Mouse (Mus musculus) spleen, adult 12 weeks (tissue): ENCODE data around the gene Ifna5.
"Not testable (repeated sequence)": the region's sequence is repeated elsewhere in the genome, so short reads cannot be mapped to it uniquely, and the experiment has no call there.

Experiments used
- DNase-seq: peaks from one replicate; pipeline ENCODE4 v3.0.0; 2022; ENCODE audit warnings: low spot score

Ifna5 gene

GRCm38 (mm10) chr4:88835225-88835624 lies at the start of gene Ifna5:
Ifna5 (plus strand) TSS chr4:88835525.
- DNase-seq: not testable (repeated sequence)

GRCm38 (mm10) chr4:88788402-88788801 lies 46.9 kb upstream of the Ifna5 start, which contains the start of gene Gm13277:
Gm13277 (plus strand) TSS chr4:88788632.
- DNase-seq: not testable (repeated sequence)

DNA sequence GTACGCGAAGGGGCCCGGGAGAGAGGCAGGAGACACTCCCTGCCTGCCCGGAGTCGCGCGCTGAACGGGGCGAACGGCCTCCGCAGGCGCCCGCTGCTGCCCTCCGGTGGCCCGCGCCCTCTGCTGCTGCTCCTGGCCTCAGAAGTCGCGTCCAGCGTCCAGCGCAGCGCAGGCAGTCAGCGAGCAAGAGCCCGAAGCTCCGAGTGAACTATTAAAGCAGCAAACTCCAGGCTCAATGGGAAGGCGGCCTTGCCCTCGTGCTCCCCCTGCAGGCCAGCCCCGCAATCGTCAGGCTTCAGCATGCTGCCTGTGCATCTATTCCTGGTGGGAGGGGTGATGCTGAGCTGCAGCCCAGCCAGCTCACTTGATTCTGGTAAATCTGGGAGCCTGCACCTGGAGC lies 44.1 kb upstream of the Ifna5 start, which contains the start of gene Gm13278:
TSS of gene Gm13278 (plus strand) at position 301 of the 400 bp plus-strand sequence.
- DNase-seq: not testable (repeated sequence)

DNA sequence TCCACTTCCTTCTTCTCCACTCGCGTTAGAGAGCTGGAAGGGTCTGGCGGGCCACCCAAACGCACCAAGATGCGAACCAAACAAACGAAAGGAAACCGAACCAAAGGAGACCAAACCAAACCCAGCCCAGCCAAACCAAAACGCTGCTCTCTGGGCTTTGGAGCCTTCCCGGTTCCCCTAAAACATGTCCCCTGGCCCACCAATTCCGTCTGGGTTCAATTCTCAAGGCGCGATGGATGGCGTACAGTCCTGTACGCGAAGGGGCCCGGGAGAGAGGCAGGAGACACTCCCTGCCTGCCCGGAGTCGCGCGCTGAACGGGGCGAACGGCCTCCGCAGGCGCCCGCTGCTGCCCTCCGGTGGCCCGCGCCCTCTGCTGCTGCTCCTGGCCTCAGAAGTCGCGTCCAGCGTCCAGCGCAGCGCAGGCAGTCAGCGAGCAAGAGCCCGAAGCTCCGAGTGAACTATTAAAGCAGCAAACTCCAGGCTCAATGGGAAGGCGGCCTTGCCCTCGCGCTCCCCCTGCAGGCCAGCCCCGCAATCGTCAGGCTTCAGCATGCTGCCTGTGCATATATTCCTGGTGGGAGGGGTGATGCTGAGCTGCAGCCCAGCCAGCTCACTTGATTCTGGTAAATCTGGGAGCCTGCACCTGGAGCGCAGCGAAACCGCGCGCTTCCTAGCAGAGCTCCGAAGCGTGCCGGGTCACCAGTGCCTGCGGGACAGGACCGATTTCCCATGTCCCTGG lies 41.2 kb upstream of the Ifna5 start, which contains the start of gene Gm13275:
TSS of gene Gm13275 (plus strand) at position 552 of the 740 bp plus-strand sequence.
- not testable (repeated sequence) for DNase-seq

- not testable (repeated sequence) for DNase-seq
Measured at GRCm38 (mm10) chr4:88797097-88797496, 38.2 kb upstream of the Ifna5 start, which contains the start of gene Gm13279. Gm13279 (plus strand) TSS chr4:88797397.

DNA sequence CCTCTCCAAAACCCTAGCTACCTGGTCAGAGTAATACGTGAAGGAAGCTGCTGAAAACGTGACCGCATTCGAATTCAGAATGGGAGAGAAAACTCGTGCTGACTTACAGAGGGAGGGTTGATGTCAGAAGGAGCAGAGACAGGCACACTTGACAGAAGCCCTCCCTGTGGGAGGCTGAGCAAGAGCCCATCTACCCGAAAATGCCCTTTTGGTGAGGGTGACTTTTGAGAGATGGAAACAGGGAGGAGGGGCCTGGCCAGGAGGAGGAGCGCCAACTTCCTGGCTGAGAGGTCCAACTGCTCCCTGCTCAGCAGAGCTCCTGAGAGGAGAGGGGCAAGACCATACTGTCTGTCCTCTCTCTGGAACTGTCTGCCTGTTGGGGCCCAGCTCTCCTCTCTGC lies 36.0 kb upstream of the Ifna5 start, which contains the start of gene Gm13285:
TSS of gene Gm13285 (plus strand) at position 301 of the 400 bp plus-strand sequence.
- DNase-seq: not testable (repeated sequence)

DNA sequence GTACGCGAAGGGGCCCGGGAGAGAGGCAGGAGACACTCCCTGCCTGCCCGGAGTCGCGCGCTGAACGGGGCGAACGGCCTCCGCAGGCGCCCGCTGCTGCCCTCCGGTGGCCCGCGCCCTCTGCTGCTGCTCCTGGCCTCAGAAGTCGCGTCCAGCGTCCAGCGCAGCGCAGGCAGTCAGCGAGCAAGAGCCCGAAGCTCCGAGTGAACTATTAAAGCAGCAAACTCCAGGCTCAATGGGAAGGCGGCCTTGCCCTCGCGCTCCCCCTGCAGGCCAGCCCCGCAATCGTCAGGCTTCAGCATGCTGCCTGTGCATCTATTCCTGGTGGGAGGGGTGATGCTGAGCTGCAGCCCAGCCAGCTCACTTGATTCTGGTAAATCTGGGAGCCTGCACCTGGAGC lies 32.4 kb upstream of the Ifna5 start, which contains the start of gene Gm13287:
TSS of gene Gm13287 (plus strand) at position 301 of the 400 bp plus-strand sequence.
- not testable (repeated sequence) for DNase-seq

- not testable (repeated sequence) for DNase-seq
Measured at GRCm38 (mm10) chr4:88805231-88805630, 30.1 kb upstream of the Ifna5 start, which contains the start of gene Gm13288. Gm13288 (plus strand) TSS chr4:88805531.

- not testable (repeated sequence) for DNase-seq
Measured at GRCm38 (mm10) chr4:88805761-88806160, 29.6 kb upstream of the Ifna5 start.

GRCm38 (mm10) chr4:88815928-88816327 lies 19.4 kb upstream of the Ifna5 start, which contains the start of gene Ifna7:
Ifna7 (plus strand) TSS chr4:88816228.
- no peak for DNase-seq

- DNase-seq: no peak
Measured at GRCm38 (mm10) chr4:88819659-88820058, 15.7 kb upstream of the Ifna5 start, which contains the start of gene Ifna11. Ifna11 (plus strand) TSS chr4:88819959.

DNA sequence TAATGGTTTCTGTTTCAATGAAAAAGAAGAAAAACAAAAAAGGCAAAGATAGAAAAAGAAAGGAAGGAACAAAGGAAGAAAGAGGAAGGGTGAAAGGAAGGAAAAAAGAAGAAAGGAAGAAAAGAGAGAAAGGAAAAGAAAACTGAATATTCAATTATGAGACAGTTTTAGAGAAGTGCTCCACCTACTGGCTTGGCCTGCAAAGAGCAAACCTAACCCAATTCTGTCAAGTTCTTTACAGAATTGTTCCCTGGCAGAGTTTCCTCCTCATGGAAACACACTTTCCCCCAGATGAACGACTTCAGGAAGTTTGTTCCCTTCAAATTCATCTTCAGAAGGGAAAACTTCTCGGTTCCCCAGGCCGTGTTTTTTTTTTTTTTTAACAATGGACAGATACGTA lies 12.3 kb upstream of the Ifna5 start:
- no peak for DNase-seq

- DNase-seq: not testable (repeated sequence)
Measured at GRCm38 (mm10) chr4:88827116-88827515, 8.2 kb upstream of the Ifna5 start, which contains the start of gene Ifna6. Ifna6 (plus strand) TSS chr4:88827416.

DNA sequence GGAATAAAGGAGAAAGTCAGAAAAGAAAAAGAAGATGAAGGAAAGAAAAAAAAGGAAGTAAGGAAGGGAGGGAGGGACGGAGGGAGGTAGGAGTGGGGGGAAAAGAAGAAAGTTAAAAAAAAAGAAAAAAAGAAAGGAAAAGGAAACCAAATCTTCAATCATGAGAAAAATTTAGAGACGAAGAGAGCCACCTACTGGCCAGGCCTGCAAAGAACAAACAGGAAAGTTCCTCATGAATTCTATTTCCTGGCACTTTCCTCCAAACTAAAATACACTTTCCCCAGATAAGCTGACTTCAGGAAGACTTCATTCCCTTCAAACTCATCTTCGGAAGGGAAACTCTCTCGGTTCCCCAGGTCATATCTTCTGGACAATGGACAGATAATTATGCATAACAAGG lies 4.8 kb upstream of the Ifna5 start:
- DNase-seq: no peak

DNA sequence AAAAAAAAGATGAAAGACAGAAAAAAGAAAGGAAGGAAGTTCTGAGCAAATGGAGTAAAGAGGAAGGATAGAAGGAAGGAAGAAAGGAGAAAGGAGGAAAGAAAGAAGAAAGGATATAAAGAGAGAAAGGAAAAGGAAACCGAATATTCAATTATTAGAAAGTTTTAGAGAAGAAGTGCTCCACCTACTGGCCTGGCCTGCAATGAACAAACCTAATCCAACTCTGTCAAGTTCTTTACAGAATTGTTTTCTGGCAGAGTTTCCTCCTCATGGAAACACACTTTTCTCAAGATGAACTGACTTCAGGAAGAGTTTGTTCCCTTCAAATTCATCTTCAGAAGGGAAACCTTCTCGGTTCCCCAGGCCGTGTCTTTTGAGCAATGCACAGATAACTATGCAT lies 3.5 kb downstream of the Ifna5 start:
- no peak for DNase-seq

DNA sequence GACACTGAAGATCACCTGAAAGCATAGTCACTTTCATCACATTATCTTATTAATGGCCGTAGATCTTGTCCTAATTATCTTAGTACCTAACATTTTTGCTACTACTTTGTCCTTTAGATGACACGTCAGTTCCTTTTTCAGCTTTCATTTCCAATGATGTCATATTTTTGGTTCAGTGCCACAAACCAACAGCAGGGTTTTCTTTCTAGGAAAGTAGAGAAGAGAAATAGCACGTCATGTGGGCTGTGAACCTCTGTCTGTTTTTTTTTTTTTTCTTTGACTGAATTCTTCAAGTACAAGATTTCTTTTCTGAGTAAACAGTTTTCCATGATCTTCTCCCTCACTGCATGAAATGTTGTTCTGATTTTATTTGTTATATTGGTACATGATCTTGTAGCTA lies 4.7 kb downstream of the Ifna5 start:
- DNase-seq: no peak

GRCm38 (mm10) chr4:88841438-88841911 lies 6.2 kb downstream of the Ifna5 start, which contains the start of gene Ifna4:
Ifna4 (plus strand) TSS chr4:88841861.
- DNase-seq: no peak

DNA sequence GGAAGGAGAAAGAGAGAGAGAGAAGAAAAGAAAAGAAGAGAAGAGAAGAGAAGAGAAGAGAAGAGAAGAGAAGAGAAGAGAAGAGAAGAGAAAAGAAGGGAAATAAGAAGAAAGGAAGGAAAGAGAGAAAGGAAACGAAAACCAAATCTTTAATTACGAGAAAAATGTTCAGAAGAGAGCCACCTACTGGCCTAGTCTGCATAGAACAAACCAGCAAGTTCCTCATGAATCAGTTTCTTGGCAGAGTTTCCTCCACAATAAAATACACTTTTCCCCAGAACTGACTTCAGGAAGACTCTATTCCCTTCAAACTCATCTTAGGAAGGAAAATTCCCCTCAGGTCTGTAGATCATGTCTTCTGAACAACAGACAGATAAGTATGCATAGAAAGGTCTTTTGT lies 10.0 kb downstream of the Ifna5 start:
- DNase-seq: no peak

GRCm38 (mm10) chr4:88849698-88850097 lies 14.4 kb downstream of the Ifna5 start, which contains the start of gene Ifna1:
Ifna1 (plus strand) TSS chr4:88850087.
- no peak for DNase-seq

- no peak for DNase-seq
Measured at GRCm38 (mm10) chr4:88851026-88851763, 15.9 kb downstream of the Ifna5 start.

DNA sequence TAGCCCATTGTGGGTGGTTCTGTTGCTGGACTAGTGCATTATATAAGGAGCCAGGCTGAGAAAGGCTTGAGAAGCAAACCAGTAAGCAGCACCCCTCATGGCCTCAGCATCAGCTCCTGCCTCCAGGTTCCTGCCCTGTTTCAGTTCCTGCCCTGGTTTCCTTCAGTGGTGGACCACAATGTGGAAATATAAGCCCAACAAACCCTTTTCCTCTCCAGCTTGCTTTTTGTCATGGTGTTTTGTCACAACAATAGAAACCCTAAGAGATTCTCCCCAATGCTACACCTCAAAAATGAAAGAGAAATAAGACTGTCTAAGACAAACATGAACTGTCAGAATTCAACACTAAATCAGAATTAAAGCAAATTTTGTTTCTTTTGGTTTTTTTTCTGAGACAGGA lies 23.9 kb downstream of the Ifna5 start:
- DNase-seq: no peak

DNA sequence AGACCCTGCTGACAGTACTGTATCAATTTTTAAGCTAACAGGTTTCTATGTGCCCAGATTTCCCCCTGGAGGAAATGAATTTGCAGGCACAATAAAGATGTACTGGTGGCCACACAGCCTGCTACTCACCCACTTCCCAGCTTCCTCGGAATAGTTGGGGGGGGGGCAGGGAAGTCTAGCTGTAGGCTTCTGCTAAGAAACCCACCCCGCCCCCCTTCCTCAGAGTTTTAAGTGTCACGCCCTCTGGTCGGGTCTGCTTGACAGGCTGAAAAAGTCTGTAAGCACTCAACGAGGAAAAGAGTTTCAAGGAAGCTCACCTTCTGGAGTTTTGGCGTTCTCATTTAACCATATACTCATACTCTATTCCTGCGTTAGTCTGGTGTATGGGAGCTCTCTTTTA lies 28.0 kb downstream of the Ifna5 start:
- no peak for DNase-seq
